Mouse (Mus musculus): ENCODE data around the gene Mier2. TPM values are rescaled to one million over a fixed set of nuclear protein-coding genes. Genes with fewer than 3 reads are reported as not detected.

Mier2 gene
- total and polyA plus RNA-seq, 3 experiments, result 22.4 to 30.2 (median 26.7) TPM

DNA sequence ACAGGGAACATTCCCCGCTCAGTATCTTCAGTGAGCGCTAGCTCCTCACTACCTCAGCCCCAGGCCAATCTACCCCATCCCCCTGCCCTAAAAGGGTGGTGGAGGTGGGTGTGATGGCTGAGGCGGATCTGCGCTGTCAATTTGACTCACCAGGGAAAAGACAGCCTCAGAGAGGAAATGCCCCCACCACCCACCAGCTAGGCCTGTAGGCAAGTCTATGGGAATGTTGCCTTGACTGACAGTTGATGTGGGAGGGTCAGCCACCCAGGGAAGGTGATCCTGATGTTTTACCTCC, 42.9 kb upstream of the Mier2 start:
- in situ Hi-C loops (cut with MboI; ENCODE audit: low pct_ligation_motif_present, low pct_unique_long_range_greater_than_20kb, low sequenced_read_pairs), result loop anchor here (5.0 kb wide), 1 partner anchor 49 kb away; the partner anchor contains the start of gene Odf3l2
- dilution Hi-C loops (cut with MboI; ENCODE audit: extremely low pct_ligation_motif_present, extremely low pct_unique_long_range_greater_than_20kb, low sequenced_read_pairs), result no loop called here
- no peak for DNase-seq (ENCODE audit: extremely low read depth)
- Histone ChIP-seq H3K4me1 (ENCODE audit: control insufficient read depth in 1 of 2, insufficient read depth in 2 of 2) (peaks cover 7 to 12% of the 10 kb centered on the region in 2 experiments), H3K27me3 (replicated peaks) (peaks cover 51% of the 10 kb centered on the region), H3K4me3 (replicated peaks in 1 of 3; ENCODE audit: low read depth in 2 of 3, low read length in 2 of 3, poor library complexity in 1 of 3) (no peak overlapping the region), H3K4me2 (ENCODE audit: insufficient read depth, low read depth, poor library complexity, severe bottlenecking) (no peak overlapping the region), H3K79me2 (replicated peaks; ENCODE audit: control insufficient read depth, extremely low read depth, insufficient read depth, poor library complexity, severe bottlenecking) (no peaks in the 10 kb centered on the region), H3K36me3 (replicated peaks in 1 of 2; ENCODE audit: control insufficient read depth in 1 of 2, insufficient read depth in 1 of 2, low read length in 1 of 2) (no peaks in the 10 kb centered on the region), H3K9ac (ENCODE audit: insufficient read depth, low read depth) (no peak overlapping the region), H3K27ac (ENCODE audit: insufficient read depth, low read depth) (no peak overlapping the region), H3K9me3 (replicated peaks; ENCODE audit: low read length) (no peaks in the 10 kb centered on the region)
- TF ChIP-seq CHD1 (IDR thresholded peaks at IDR 0.05; ENCODE audit: low read depth, low read length) (no peak), EP300 (IDR thresholded peaks at IDR 0.05; ENCODE audit: low read length) (no peak)

DNA sequence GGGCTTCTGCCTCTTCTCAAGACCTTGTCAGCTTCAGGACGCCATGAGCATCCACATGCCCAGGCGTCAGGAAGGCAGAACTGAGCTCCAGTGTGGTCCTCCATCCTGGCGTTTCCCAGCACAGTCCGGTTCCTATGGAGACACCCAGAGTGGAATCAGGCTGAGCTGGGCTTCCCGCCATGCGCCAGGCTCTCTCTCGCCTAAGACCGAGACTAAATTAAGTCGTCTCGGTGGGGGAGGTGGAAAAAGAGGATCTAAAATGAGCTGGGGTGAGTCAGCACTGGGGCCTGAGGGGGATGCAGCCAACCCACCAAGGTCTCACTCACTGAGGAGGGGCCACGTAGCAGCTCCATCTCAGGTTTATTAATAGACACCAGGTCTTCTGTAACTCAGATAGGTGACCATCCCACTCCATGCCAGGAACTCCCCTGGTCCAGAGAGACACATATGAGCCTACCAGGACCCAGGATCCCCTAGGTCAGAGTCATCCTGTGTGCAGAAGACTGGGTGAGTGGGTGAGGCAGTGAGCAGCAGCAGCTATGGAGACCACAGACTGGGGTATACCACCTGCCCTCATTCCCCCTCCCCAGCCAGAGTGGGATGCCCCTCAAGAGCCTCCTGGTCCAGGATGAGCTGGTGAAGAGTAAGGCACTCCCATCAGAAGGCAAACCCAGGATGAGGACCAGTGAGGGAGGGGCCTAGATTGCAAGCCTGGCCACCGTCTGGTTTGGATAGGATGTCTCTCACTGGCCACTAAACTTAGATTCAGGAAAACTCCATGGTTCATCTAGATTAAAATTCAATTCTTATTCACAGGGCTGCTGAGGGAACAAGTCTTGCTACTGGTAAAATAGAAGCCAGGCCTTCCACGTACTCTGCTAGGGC, 42.3 kb upstream of the Mier2 start:
- TF ChIP-seq POLR2A (IDR thresholded peaks at IDR 0.05; ENCODE audit: low read depth, low read length) (no peak), MAX (IDR thresholded peaks at IDR 0.05; ENCODE audit: low read length) (no peak), ZNF384 (IDR thresholded peaks at IDR 0.05; ENCODE audit: low read depth, low read length) (no peak), JUN (IDR thresholded peaks at IDR 0.05; ENCODE audit: insufficient read depth, low read depth, low read length) (no peak), MXI1 (IDR thresholded peaks at IDR 0.05; ENCODE audit: low read depth, low read length) (no peak), ELF1 (IDR thresholded peaks at IDR 0.05; ENCODE audit: low read depth, low read length) (no peak), E2F4 (IDR thresholded peaks at IDR 0.05; ENCODE audit: insufficient replicate concordance, low read depth, low read length) (no peak), RCOR1 (conservative IDR thresholded peaks at IDR 0.05; ENCODE audit: low read depth, low read length) (no peak), PAX5 (IDR thresholded peaks at IDR 0.05; ENCODE audit: low read length) (no peak), HCFC1 (IDR thresholded peaks at IDR 0.05; ENCODE audit: low read depth, low read length) (no peak), USF2 (conservative IDR thresholded peaks at IDR 0.05; ENCODE audit: low read depth, low read length) (no peak), MAZ (IDR thresholded peaks at IDR 0.05; ENCODE audit: low read depth, low read length) (no peak), SMC3 (IDR thresholded peaks at IDR 0.05; ENCODE audit: low read depth, low read length) (no peak), NRF1 (IDR thresholded peaks at IDR 0.05; ENCODE audit: low read depth, low read length) (no peak)
- dilution Hi-C loops (cut with MboI; ENCODE audit: extremely low pct_ligation_motif_present, extremely low pct_unique_long_range_greater_than_20kb, low sequenced_read_pairs), result no loop called here
- in situ Hi-C loops (cut with MboI; ENCODE audit: low pct_ligation_motif_present, low pct_unique_long_range_greater_than_20kb, low sequenced_read_pairs), result loop anchor here (5.0 kb wide), 1 partner anchor 50 kb away; the partner anchor contains the start of gene Odf3l2
- Histone ChIP-seq H3K9ac (ENCODE audit: insufficient read depth, low read depth) (no peak overlapping the region), H3K4me3 (replicated peaks in 1 of 3; ENCODE audit: low read depth in 2 of 3, low read length in 2 of 3, poor library complexity in 1 of 3) (no peak overlapping the region), H3K27me3 (replicated peaks) (peaks cover 56% of the 10 kb centered on the region), H3K4me1 (ENCODE audit: control insufficient read depth in 1 of 2, insufficient read depth in 2 of 2) (peaks cover 7 to 12% of the 10 kb centered on the region in 2 experiments), H3K27ac (ENCODE audit: insufficient read depth, low read depth) (no peak overlapping the region), H3K9me3 (replicated peaks; ENCODE audit: low read length) (peaks cover 2% of the 10 kb centered on the region), H3K79me2 (replicated peaks; ENCODE audit: control insufficient read depth, extremely low read depth, insufficient read depth, poor library complexity, severe bottlenecking) (no peaks in the 10 kb centered on the region), H3K4me2 (ENCODE audit: insufficient read depth, low read depth, poor library complexity, severe bottlenecking) (no peak overlapping the region), H3K36me3 (replicated peaks in 1 of 2; ENCODE audit: control insufficient read depth in 1 of 2, insufficient read depth in 1 of 2, low read length in 1 of 2) (no peaks in the 10 kb centered on the region)
- peak; percentile 35 for DNase-seq (ENCODE audit: extremely low read depth)
